In the genomic region with DNA sequence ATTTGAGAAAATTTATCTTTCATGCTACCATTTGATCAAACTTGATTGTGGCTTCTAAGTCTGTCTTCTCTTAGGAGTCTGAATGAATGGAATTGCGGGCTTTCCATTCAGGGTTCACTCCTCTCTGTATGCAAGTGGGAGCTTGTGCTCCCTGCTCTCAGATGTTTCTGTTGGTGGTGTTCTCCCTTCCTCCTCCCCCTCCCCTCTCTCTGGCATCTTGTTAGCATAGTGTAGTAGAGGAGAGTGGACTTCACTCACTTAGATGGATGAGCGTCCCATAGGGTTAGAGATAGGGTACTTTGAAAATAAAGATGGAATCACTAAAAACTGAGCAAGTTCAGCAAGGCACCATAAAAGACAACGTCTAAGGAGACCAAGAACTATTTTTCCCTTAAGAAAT, we compare ENCODE assay signal across 28 mouse cellular contexts. TPM values are rescaled to one million over a fixed set of nuclear protein-coding genes. Genes with fewer than 3 reads are reported as not detected.
DNase-seq lines count a peak whose midpoint lies in the region; ATAC-seq lines count a peak whose summit lies in the region.
"Had no signal": no experiment of that assay in that cellular context is flagged by ENCODE, and none has a peak within 500 bp of the region (broad histone marks: within the 10 kb centered on the region; RNA-seq: fewer than 3 reads in every experiment).

No protein-coding gene starts in this region.

- no peak overlapping the region for H3K9ac ChIP-seq in forebrain, embryonic 14.5 days (ENCODE audit: low read length)
- H3K9ac ChIP-seq in forebrain, embryonic 16.5 days (replicated peaks; ENCODE audit: low read depth, low read length): no peak overlapping the region
- no peak overlapping the region for H3K9ac ChIP-seq in hindbrain, embryonic 12.5 days
- no peak overlapping the region for H3K9ac ChIP-seq in hindbrain, embryonic 13.5 days
- H3K9ac ChIP-seq in midbrain, embryonic 13.5 days (replicated peaks): no peak overlapping the region
- H3K9ac ChIP-seq in midbrain, embryonic 15.5 days: no peak overlapping the region
- H3K9ac ChIP-seq: embryonic facial prominence, embryonic 12.5 days; heart, embryonic 12.5 days; liver, embryonic 13.5 days had no signal

- peak overlapping the region; percentile 35; the same call in 1 of the 2 replicates for H3K27ac ChIP-seq in forebrain, embryonic 14.5 days (ENCODE audit: low read depth, low read length)
- H3K27ac ChIP-seq in forebrain, embryonic 16.5 days (ENCODE audit: low read length): no peak overlapping the region
- H3K27ac ChIP-seq in hindbrain, embryonic 12.5 days: no peak overlapping the region
- no peak overlapping the region for H3K27ac ChIP-seq in hindbrain, embryonic 13.5 days
- H3K27ac ChIP-seq in midbrain, embryonic 13.5 days: peak overlapping the region; percentile 30; the same call in 1 of the 2 replicates
- H3K27ac ChIP-seq in midbrain, embryonic 15.5 days: no peak overlapping the region
- H3K27ac ChIP-seq: embryonic facial prominence, embryonic 12.5 days; heart, adult 2 months; liver, embryonic 13.5 days; macrophage; stomach, postnatal 0 days had no signal

- H3K4me2 ChIP-seq in forebrain, embryonic 14.5 days (ENCODE audit: low read length): no peak overlapping the region
- H3K4me2 ChIP-seq in forebrain, embryonic 16.5 days (ENCODE audit: low read length): no peak overlapping the region
- H3K4me2 ChIP-seq in hindbrain, embryonic 12.5 days (replicated peaks): no peak overlapping the region
- no peak overlapping the region for H3K4me2 ChIP-seq in hindbrain, embryonic 13.5 days
- H3K4me2 ChIP-seq in midbrain, embryonic 13.5 days (replicated peaks): no peak overlapping the region
- no peak overlapping the region for H3K4me2 ChIP-seq in midbrain, embryonic 15.5 days
- H3K4me2 ChIP-seq: embryonic facial prominence, embryonic 12.5 days; heart, embryonic 12.5 days; liver, embryonic 13.5 days had no signal

- H3K9me3 ChIP-seq in forebrain, embryonic 14.5 days (replicated peaks; ENCODE audit: control insufficient read depth, low read length): no peaks in the 10 kb centered on the region
- H3K9me3 ChIP-seq in forebrain, embryonic 16.5 days (ENCODE audit: control insufficient read depth, low read length): no peaks in the 10 kb centered on the region
- no peaks in the 10 kb centered on the region for H3K9me3 ChIP-seq in hindbrain, embryonic 12.5 days (replicated peaks)
- no peaks in the 10 kb centered on the region for H3K9me3 ChIP-seq in hindbrain, embryonic 13.5 days
- no peaks in the 10 kb centered on the region for H3K9me3 ChIP-seq in midbrain, embryonic 13.5 days
- H3K9me3 ChIP-seq in midbrain, embryonic 15.5 days: no peaks in the 10 kb centered on the region
- H3K9me3 ChIP-seq: embryonic facial prominence, embryonic 12.5 days; heart, embryonic 12.5 days; liver, embryonic 13.5 days had no signal

- H3K27me3 ChIP-seq in forebrain, embryonic 14.5 days (replicated peaks; ENCODE audit: control insufficient read depth, insufficient read depth, low read length): no peaks in the 10 kb centered on the region
- no peaks in the 10 kb centered on the region for H3K27me3 ChIP-seq in forebrain, embryonic 16.5 days (replicated peaks; ENCODE audit: control insufficient read depth, insufficient read depth, low read length)
- H3K27me3 ChIP-seq in hindbrain, embryonic 12.5 days: no peaks in the 10 kb centered on the region
- H3K27me3 ChIP-seq in hindbrain, embryonic 13.5 days: no peaks in the 10 kb centered on the region
- no peaks in the 10 kb centered on the region for H3K27me3 ChIP-seq in midbrain, embryonic 13.5 days
- H3K27me3 ChIP-seq in midbrain, embryonic 15.5 days (replicated peaks): no peaks in the 10 kb centered on the region
- H3K27me3 ChIP-seq: embryonic facial prominence, embryonic 12.5 days; heart, embryonic 12.5 days; liver, embryonic 13.5 days; Patski had no signal

- 0 out of 2 replicates have a peak, but pooled peaks have one; percentile 21 for ATAC-seq in forebrain, embryonic 14.5 days
- ATAC-seq in forebrain, embryonic 16.5 days: no peak
- peak; percentile 39; the same call in 1 of the 2 replicates for ATAC-seq in hindbrain, embryonic 12.5 days (ENCODE audit: low FRiP score)
- ATAC-seq in hindbrain, embryonic 13.5 days (ENCODE audit: low FRiP score): no peak
- peak; percentile 62 for ATAC-seq in midbrain, embryonic 13.5 days
- no peak for ATAC-seq in midbrain, embryonic 15.5 days (replicated peaks)
- ATAC-seq: inflammation-experienced regulatory T-cells, adult 6 months; lung, postnatal 0 days; Patski had no signal

- no peak for DNase-seq in forebrain, embryonic 14.5 days (ENCODE audit: low spot score)
- DNase-seq in liver: no peak
- DNase-seq: adrenal gland, postnatal 10 days; cerebellum, adult 11 months; cerebellum, adult 9-10 months; cerebellum, postnatal 36 days; embryo, embryonic 11 days; heart, adult 2 months; heart, postnatal 4 days; kidney, adult 11 months; kidney, postnatal 14 days; liver, embryonic 13.5 days; lung, adult 18-20 months; spleen, adult 18-20 months; thymus, adult 18-20 months; thymus, postnatal 25 days had no signal

- H3K4me1 ChIP-seq in forebrain, embryonic 14.5 days (ENCODE audit: control insufficient read depth, insufficient read depth, low read length): peaks cover 27% of the 10 kb centered on the region
- peaks cover 28% of the 10 kb centered on the region for H3K4me1 ChIP-seq in forebrain, embryonic 16.5 days (replicated peaks; ENCODE audit: control insufficient read depth, insufficient read depth, low read length)
- H3K4me1 ChIP-seq in hindbrain, embryonic 12.5 days: peaks cover 27% of the 10 kb centered on the region
- H3K4me1 ChIP-seq in hindbrain, embryonic 13.5 days (replicated peaks): peaks cover 35% of the 10 kb centered on the region
- H3K4me1 ChIP-seq in midbrain, embryonic 13.5 days (replicated peaks): peaks cover 61% of the 10 kb centered on the region
- peaks cover 35% of the 10 kb centered on the region for H3K4me1 ChIP-seq in midbrain, embryonic 15.5 days
- H3K4me1 ChIP-seq: embryonic facial prominence, embryonic 12.5 days; heart, embryonic 12.5 days; liver, embryonic 13.5 days had no signal

- no peak overlapping the region for H3K4me3 ChIP-seq in forebrain, embryonic 14.5 days (ENCODE audit: low read depth, low read length)
- no peak overlapping the region for H3K4me3 ChIP-seq in forebrain, embryonic 16.5 days (replicated peaks; ENCODE audit: low read length)
- no peak overlapping the region for H3K4me3 ChIP-seq in hindbrain, embryonic 12.5 days
- no peak overlapping the region for H3K4me3 ChIP-seq in hindbrain, embryonic 13.5 days
- H3K4me3 ChIP-seq in midbrain, embryonic 13.5 days (replicated peaks): no peak overlapping the region
- H3K4me3 ChIP-seq in midbrain, embryonic 15.5 days: no peak overlapping the region
- H3K4me3 ChIP-seq: embryonic facial prominence, embryonic 12.5 days; heart, adult 2 months; heart, embryonic 12.5 days; liver, embryonic 13.5 days had no signal

- 34% methylated on average over 3 of the region's 3 CpGs for WGBS in forebrain, embryonic 14.5 days
- 34% methylated on average over 3 of the region's 3 CpGs for WGBS in forebrain, embryonic 16.5 days
- 23% methylated on average over 3 of the region's 3 CpGs for WGBS in hindbrain, embryonic 12.5 days
- WGBS in hindbrain, embryonic 13.5 days: 20% methylated on average over 3 of the region's 3 CpGs
- 29% methylated on average over 3 of the region's 3 CpGs for WGBS in midbrain, embryonic 13.5 days
- 36% methylated on average over 3 of the region's 3 CpGs for WGBS in midbrain, embryonic 15.5 days

- no peaks in the 10 kb centered on the region for H3K36me3 ChIP-seq in forebrain, embryonic 14.5 days (ENCODE audit: control insufficient read depth, insufficient read depth, low read length)
- H3K36me3 ChIP-seq in forebrain, embryonic 16.5 days (ENCODE audit: control insufficient read depth, insufficient read depth): no peaks in the 10 kb centered on the region
- H3K36me3 ChIP-seq in hindbrain, embryonic 12.5 days: no peaks in the 10 kb centered on the region
- H3K36me3 ChIP-seq in hindbrain, embryonic 13.5 days: no peaks in the 10 kb centered on the region
- H3K36me3 ChIP-seq in midbrain, embryonic 13.5 days: no peaks in the 10 kb centered on the region
- H3K36me3 ChIP-seq in midbrain, embryonic 15.5 days (replicated peaks): no peaks in the 10 kb centered on the region
- H3K36me3 ChIP-seq: embryonic facial prominence, embryonic 12.5 days; heart, embryonic 12.5 days; liver, embryonic 13.5 days had no signal

RNA-seq across cellular contexts. Expression of a gene that starts 29.4 kb away (rescaled TPM):
- 85.7 and 89.1 TPM in 2 replicates for polyA plus RNA-seq in forebrain, embryonic 14.5 days (2014; fragmentation: Nextera tagmentation; extraction: Ambion mirVana)
- 76.4 and 89.5 TPM in 2 replicates for polyA plus RNA-seq in forebrain, embryonic 16.5 days (2015; fragmentation: Nextera tagmentation; extraction: Ambion mirVana)
- 34.5 and 37.0 TPM in 2 replicates for polyA plus RNA-seq in hindbrain, embryonic 12.5 days (2016; fragmentation: Nextera tagmentation; extraction: Ambion mirVana)
- polyA plus RNA-seq in hindbrain, embryonic 13.5 days (2015; fragmentation: Nextera tagmentation; extraction: Ambion mirVana): 37.3 and 39.1 TPM in 2 replicates
- 36.5 and 37.5 TPM in 2 replicates for polyA plus RNA-seq in midbrain, embryonic 13.5 days (2015; fragmentation: Nextera tagmentation; extraction: Ambion mirVana)
- 33.0 and 38.5 TPM in 2 replicates for polyA plus RNA-seq in midbrain, embryonic 15.5 days (2015; fragmentation: Nextera tagmentation; extraction: Ambion mirVana)
- polyA plus RNA-seq: macrophage had no signal

Comparison
In these comparisons a context has a peak if more than half of its experiments do, and no peak if none do; other contexts are left out.
1. ATAC-seq: peak in forebrain, embryonic 14.5 days (single experiment), hindbrain, embryonic 12.5 days (single experiment) and midbrain, embryonic 13.5 days (single experiment); none in forebrain, embryonic 16.5 days (single experiment), hindbrain, embryonic 13.5 days (single experiment) and midbrain, embryonic 15.5 days (single experiment).
2. H3K27ac ChIP-seq: peak in forebrain, embryonic 14.5 days (single experiment) and midbrain, embryonic 13.5 days (single experiment); none in forebrain, embryonic 16.5 days (single experiment), hindbrain, embryonic 12.5 days (single experiment), hindbrain, embryonic 13.5 days (single experiment) and midbrain, embryonic 15.5 days (single experiment).